Mouse (Mus musculus) lung, postnatal 36 days (tissue): ENCODE data around the gene Gpr39.
"Not testable (repeated sequence)": the region's sequence is repeated elsewhere in the genome, so short reads cannot be mapped to it uniquely, and the experiment has no call there.

ENCODE experiments used
- DNase-seq: peaks from one replicate; pipeline ENCODE4 v3.0.0; 2022; ENCODE audit warnings: mixed read lengths

The Gpr39 gene

GRCm38 (mm10) chr1:125676790-125677273, at the start of gene Gpr39:
Gene Gpr39 (plus strand): TSS chr1:125676995.
- peak; percentile 86 for DNase-seq

- peak; percentile 29 for DNase-seq
Observed at GRCm38 (mm10) chr1:125639501-125640253, 37.1 kb upstream of the Gpr39 start.

- DNase-seq, result no peak
Observed at GRCm38 (mm10) chr1:125643643-125644042, 33.2 kb upstream of the Gpr39 start.

- DNase-seq, result not testable (repeated sequence)
Observed at GRCm38 (mm10) chr1:125646816-125647215, 30.0 kb upstream of the Gpr39 start.

- DNase-seq, result no peak
Observed at GRCm38 (mm10) chr1:125648011-125648410, 28.8 kb upstream of the Gpr39 start.

- DNase-seq, result no peak
Observed at GRCm38 (mm10) chr1:125649056-125649455, 27.7 kb upstream of the Gpr39 start.

GRCm38 (mm10) chr1:125652836-125653594, 23.8 kb upstream of the Gpr39 start:
- no peak for DNase-seq

- no peak for DNase-seq
Observed at GRCm38 (mm10) chr1:125657416-125657815, 19.4 kb upstream of the Gpr39 start.

- no peak for DNase-seq
Observed at GRCm38 (mm10) chr1:125660151-125660550, 16.6 kb upstream of the Gpr39 start.

GRCm38 (mm10) chr1:125660901-125661300, 15.9 kb upstream of the Gpr39 start:
- DNase-seq, result no peak

GRCm38 (mm10) chr1:125662058-125662457, 14.7 kb upstream of the Gpr39 start:
- DNase-seq, result no peak

- DNase-seq, result no peak
Observed at GRCm38 (mm10) chr1:125662660-125663059, 14.1 kb upstream of the Gpr39 start.

GRCm38 (mm10) chr1:125663104-125663503, 13.7 kb upstream of the Gpr39 start:
- peak; percentile 86 for DNase-seq

- DNase-seq, result no peak
Observed at GRCm38 (mm10) chr1:125665127-125665637, 11.6 kb upstream of the Gpr39 start.

GRCm38 (mm10) chr1:125669035-125669434, 7.8 kb upstream of the Gpr39 start:
- DNase-seq, result peak; percentile 29

- DNase-seq, result peak; percentile 59
Observed at GRCm38 (mm10) chr1:125675186-125675585, 1.6 kb upstream of the Gpr39 start.

- peak; percentile 75 for DNase-seq
Observed at GRCm38 (mm10) chr1:125677286-125677685, 491 bp downstream of the Gpr39 start.

- peak; percentile 10 for DNase-seq
Observed at GRCm38 (mm10) chr1:125679522-125680077, 2.8 kb downstream of the Gpr39 start.

GRCm38 (mm10) chr1:125684423-125684822, 7.6 kb downstream of the Gpr39 start:
- DNase-seq, result no peak

GRCm38 (mm10) chr1:125685304-125685703, 8.5 kb downstream of the Gpr39 start:
- DNase-seq, result no peak

- peak; percentile 74 for DNase-seq
Observed at GRCm38 (mm10) chr1:125687701-125688420, 11.1 kb downstream of the Gpr39 start.

- DNase-seq, result peak; percentile 10
Observed at GRCm38 (mm10) chr1:125693541-125693940, 16.7 kb downstream of the Gpr39 start.

- no peak for DNase-seq
Observed at GRCm38 (mm10) chr1:125694338-125694737, 17.5 kb downstream of the Gpr39 start.
